Mouse (Mus musculus) 3T3-L1 (cell line): ENCODE results near the gene Rps23.

Source experiments
- DNase-seq: peaks from one replicate; pipeline ENCODE4 v3.0.0-alpha.2; 2015; ENCODE audit warnings: low read depth, low spot score

The Rps23 gene

DNA sequence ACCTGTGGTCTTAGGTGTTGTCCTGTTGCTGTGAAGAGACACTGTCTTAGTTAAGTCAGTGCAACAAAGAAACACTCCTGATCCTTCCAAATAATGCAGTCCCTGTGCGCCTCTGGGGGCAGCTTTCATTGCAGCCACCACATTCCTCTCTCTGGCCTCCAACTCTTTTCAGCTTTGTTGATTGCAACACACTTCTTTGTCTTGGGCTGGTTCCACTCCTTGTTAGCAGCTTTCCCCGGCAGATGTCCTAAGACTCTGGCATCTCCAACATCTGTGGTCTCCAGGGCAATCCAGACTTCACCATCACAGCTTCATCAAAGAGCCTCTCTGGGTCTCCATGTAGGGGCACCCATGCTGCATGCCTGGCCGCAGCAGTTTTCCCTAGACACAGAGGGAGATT lies 10.5 kb downstream of the Rps23 start:
- peak; percentile 74 for DNase-seq

DNA sequence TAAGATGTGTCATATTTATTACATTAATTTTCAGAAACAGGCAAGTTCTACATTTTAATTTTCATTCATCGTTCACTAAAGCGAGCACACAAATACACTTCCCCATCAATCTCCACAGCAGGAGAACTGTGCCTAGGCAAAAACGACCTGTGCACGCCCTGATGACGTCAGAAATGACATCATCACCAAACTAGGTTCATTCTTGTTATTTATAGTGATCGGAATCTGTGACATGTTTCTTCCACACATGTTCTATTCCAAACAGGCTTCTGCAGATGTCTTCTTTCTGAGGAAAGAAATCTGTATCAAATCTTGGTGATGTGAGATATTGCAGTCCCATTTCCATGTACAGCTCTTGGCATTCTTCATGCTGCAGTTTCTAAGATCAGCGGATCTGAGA lies 13.1 kb downstream of the Rps23 start:
- DNase-seq = no peak

DNA sequence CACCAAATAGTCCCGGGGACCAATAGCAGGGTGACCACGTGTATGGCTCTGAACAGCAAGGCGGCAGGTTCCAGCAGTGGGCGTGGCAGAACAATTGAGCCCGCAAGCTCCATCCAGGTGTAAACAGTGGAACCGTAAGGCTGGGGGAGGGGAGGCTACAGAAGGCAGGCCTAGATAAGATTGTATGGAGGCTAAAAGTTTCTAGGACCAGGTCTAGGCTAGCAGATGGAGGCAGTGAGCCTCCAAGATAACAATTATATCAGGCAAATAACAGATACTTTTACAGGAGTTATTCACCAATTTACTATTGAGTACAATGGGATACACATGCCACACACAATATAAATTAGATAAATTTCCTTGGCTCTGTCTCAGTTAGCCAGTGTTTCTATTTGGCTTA lies 16.4 kb downstream of the Rps23 start:
- no peak for DNase-seq

- no peak for DNase-seq
These were observed 16.8 kb downstream of the Rps23 start for GRCm38 (mm10) chr13:90939600-90939999.

GRCm38 (mm10) chr13:90958894-90959293 lies 36.1 kb downstream of the Rps23 start:
- DNase-seq = no peak

DNA sequence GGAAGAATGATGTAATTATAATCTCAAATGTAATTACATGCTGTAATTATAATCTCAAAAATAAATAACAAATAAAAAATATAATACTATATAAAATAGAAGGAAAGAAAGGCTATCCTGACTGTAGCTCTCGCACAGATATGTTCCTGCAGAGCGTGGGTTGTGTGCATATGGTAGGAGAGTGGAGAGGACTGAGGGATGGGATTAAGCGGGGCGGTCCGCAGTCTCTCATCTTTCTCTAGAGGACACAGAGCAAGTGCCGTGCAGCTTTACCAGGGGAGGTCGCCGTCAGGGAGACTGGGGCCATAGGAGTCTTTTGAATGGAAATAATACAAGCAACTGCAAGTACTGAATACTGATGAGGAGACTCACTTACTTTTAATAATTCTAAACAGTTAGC lies 37.8 kb downstream of the Rps23 start:
- no peak for DNase-seq

GRCm38 (mm10) chr13:90962836-90963760 lies 40.3 kb downstream of the Rps23 start:
- no peak for DNase-seq

GRCm38 (mm10) chr13:90964511-90964910 lies 41.8 kb downstream of the Rps23 start:
- no peak for DNase-seq

DNA sequence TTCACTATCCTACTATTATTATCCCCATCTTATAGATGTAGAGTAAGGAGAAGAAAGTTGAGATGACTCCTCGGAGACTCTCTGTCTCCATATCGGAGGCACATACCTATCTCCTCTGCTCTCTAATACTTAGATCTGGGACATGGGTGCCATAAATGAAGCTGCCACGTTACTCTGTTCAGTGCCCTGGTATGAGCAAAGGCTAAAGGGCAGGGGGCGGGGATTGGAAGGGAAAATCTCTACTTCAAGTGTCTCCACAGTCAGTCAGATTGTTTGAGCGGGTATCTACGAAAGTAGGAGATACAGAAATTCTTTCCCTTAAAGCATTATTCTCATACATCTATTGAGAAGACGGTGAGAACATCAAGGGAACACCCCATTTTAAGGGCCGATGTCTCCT lies 43.2 kb downstream of the Rps23 start:
- no peak for DNase-seq

DNA sequence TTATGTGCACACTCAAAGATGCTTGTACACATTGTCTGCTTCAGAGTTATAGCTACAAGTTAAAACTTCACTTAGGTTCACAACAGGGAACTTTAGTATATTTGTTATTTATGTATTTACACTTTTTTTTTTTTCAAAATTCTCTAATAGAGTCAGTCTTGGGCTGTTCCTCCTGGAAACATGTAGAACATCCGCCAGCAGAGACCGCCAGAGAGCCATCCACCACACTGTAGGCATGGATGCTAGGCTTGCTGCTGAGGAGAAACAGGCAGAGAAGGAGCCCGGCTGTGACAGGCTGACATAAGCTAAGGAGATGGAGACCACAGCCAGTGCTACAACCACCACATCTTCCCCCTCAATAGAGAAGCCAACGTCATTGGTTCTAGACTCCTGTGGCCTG lies 44.7 kb downstream of the Rps23 start:
- DNase-seq = peak; percentile 91

DNA sequence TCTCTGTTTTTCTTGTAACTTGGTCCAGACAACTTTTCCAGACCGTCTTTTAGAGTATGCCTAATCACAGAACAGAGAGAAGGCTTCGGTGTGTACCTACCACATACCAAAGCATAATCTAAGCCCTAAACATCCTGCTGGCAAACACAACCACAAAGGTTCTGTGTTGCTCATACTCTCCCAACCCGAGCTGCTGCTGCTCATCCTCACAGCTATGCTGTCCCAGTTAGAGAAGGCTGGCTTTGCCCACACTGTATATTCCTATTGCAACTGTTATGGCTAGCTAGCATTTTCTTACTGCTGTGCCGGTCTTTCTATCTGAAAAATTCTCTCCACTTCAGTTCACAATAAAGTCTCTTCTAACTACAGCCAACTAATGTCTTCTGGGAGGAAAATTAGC lies 46.2 kb downstream of the Rps23 start:
- no peak for DNase-seq

- DNase-seq = no peak
These were observed 47.7 kb downstream of the Rps23 start for GRCm38 (mm10) chr13:90970259-90971017.

DNA sequence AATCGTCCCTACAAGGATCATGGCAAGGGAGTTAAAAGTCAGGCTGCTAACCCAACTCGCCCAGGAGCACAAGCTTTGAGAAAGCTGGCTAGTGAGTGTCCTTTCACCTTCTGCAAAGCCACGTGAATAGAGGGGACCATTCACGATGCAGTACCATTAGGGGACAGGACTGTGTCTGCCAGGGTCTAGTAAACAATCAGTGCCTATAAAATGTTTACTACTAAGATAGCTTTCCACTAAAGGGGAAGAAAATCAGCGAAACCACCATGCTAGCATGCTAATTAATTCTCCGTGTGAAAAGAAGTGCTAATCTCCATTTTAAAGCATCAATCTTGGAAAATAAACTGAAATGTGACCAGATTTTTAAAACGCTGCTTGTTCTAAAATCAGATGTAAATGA lies 50.7 kb downstream of the Rps23 start:
- no peak for DNase-seq
